Mouse (Mus musculus) liver, adult 2 months (tissue): ENCODE measurements around the gene Map1lc3a.

Source experiments
- CTCF ChIP-seq: fragments of 200-500 bp; IDR thresholded peaks from 2 replicates; pipeline ENCODE4 v1.5.1; 2011; ENCODE audit warnings: low read depth, low read length, control low read depth
- POLR2A ChIP-seq: fragments of 200-500 bp; IDR thresholded peaks from 2 replicates; pipeline ENCODE4 v1.6.1; 2011; ENCODE audit warnings: low read length, control low read depth; ENCODE audit not compliant: insufficient read depth; ENCODE audit errors: extremely low read depth

GRCm38 (mm10) chr2:155280116-155280515, 4.0 kb downstream of the Map1lc3a start:
- TF ChIP-seq CTCF (no peak), POLR2A (no peak)
